Mouse (Mus musculus): Measurements from ENCODE around the gene Glis2. TPM values are rescaled to one million over a fixed set of nuclear protein-coding genes. Genes with fewer than 3 reads are reported as not detected.

Gene Glis2
- total and polyA plus RNA-seq, 3 experiments = 0.59 to 3.3 (median 2.5) TPM

GRCm38 (mm10) chr16:4624481-4625110 is 30.1 kb downstream of the Glis2 start, which contains the start of gene Pam16:
TSS of gene Pam16 (minus strand) at chr16:4624988.
- Histone ChIP-seq H3K79me2 (replicated peaks; ENCODE audit: control insufficient read depth, extremely low read depth, insufficient read depth, poor library complexity, severe bottlenecking) (peaks cover 31% of the 10 kb centered on the region), H3K27me3 (replicated peaks) (no peaks in the 10 kb centered on the region), H3K36me3 (replicated peaks in 1 of 2; ENCODE audit: control insufficient read depth in 1 of 2, insufficient read depth in 1 of 2, low read length in 1 of 2) (peaks cover 30 to 71% of the 10 kb centered on the region in 2 experiments), H3K4me3 (replicated peaks in 1 of 3; ENCODE audit: low read depth in 2 of 3, low read length in 2 of 3, poor library complexity in 1 of 3) (peak within 1 kb of the TSS; percentile 73 to 98 (median 95)), H3K27ac (ENCODE audit: insufficient read depth, low read depth) (peak within 1 kb of the TSS; percentile 26; the same call in 1 of the 2 replicates), H3K4me1 (ENCODE audit: control insufficient read depth in 1 of 2, insufficient read depth in 2 of 2) (peaks cover 13 to 51% of the 10 kb centered on the region in 2 experiments), H3K9ac (ENCODE audit: insufficient read depth, low read depth) (peak within 1 kb of the TSS; percentile 81), H3K4me2 (ENCODE audit: insufficient read depth, low read depth, poor library complexity, severe bottlenecking) (peak within 1 kb of the TSS; percentile 75), H3K9me3 (replicated peaks; ENCODE audit: low read length) (no peaks in the 10 kb centered on the region)
- no peak for TF ChIP-seq PAX5 (IDR thresholded peaks at IDR 0.05; ENCODE audit: low read length)
- no peak for TF ChIP-seq MEF2A (IDR thresholded peaks at IDR 0.05; ENCODE audit: borderline replicate concordance, low read depth, low read length)
- peak; percentile 75; the same call in 1 of the 2 replicates for TF ChIP-seq MAX (IDR thresholded peaks at IDR 0.05; ENCODE audit: low read length)
- TF ChIP-seq NELFE (IDR thresholded peaks at IDR 0.05; ENCODE audit: low read depth, low read length) = peak; percentile 94
- peak; percentile 66; the same call in 1 of the 2 replicates for TF ChIP-seq MXI1 (IDR thresholded peaks at IDR 0.05; ENCODE audit: low read depth, low read length)
- no peak for TF ChIP-seq EP300 (IDR thresholded peaks at IDR 0.05; ENCODE audit: low read length)
- 0 out of 2 replicates have a peak, but pooled peaks have one; percentile 67 for TF ChIP-seq KAT2A (IDR thresholded peaks at IDR 0.05; ENCODE audit: insufficient replicate concordance, low read length)
- no peak for TF ChIP-seq SMC3 (IDR thresholded peaks at IDR 0.05; ENCODE audit: low read depth, low read length)
- TF ChIP-seq NRF1 (IDR thresholded peaks at IDR 0.05; ENCODE audit: low read depth, low read length) = peak; percentile 90
- 0 out of 2 replicates have a peak, but pooled peaks have one; percentile 22 for TF ChIP-seq RCOR1 (conservative IDR thresholded peaks at IDR 0.05; ENCODE audit: low read depth, low read length)
- peak; percentile 66; the same call in 1 of the 2 replicates for TF ChIP-seq MYC (IDR thresholded peaks at IDR 0.05; ENCODE audit: low read depth, low read length)
- peak; percentile 97 for TF ChIP-seq POLR2AphosphoS2 (IDR thresholded peaks at IDR 0.05; ENCODE audit: low read depth, low read length)
- peak; percentile 92 for TF ChIP-seq POLR2A (IDR thresholded peaks at IDR 0.05; ENCODE audit: low read depth, low read length)
- TF ChIP-seq BHLHE40 (IDR thresholded peaks at IDR 0.05; ENCODE audit: low read depth, low read length) = peak; percentile 61
- TF ChIP-seq GABPA (IDR thresholded peaks at IDR 0.05; ENCODE audit: insufficient replicate concordance, low read depth, low read length) = no peak
- TF ChIP-seq UBTF (IDR thresholded peaks at IDR 0.05; ENCODE audit: low read depth, low read length) = peak; percentile 96
- peak; percentile 95 for TF ChIP-seq ZMIZ1 (IDR thresholded peaks at IDR 0.05; ENCODE audit: low read depth, low read length)
- TF ChIP-seq TBP (conservative IDR thresholded peaks at IDR 0.05; ENCODE audit: low read depth, low read length) = 0 out of 2 replicates have a peak, but pooled peaks have one; percentile 47
- TF ChIP-seq ZNF384 (IDR thresholded peaks at IDR 0.05; ENCODE audit: low read depth, low read length) = no peak
- peak; percentile 71 for TF ChIP-seq ELF1 (IDR thresholded peaks at IDR 0.05; ENCODE audit: low read depth, low read length)
- TF ChIP-seq RAD21 (IDR thresholded peaks at IDR 0.05; ENCODE audit: low read depth, low read length) = no peak
- TF ChIP-seq IRF4 (IDR thresholded peaks at IDR 0.05; ENCODE audit: low read depth, low read length) = peak; percentile 59; the same call in 1 of the 2 replicates
- no peak for TF ChIP-seq ZC3H11A (IDR thresholded peaks at IDR 0.05; ENCODE audit: low read depth, low read length)
- TF ChIP-seq HCFC1 (IDR thresholded peaks at IDR 0.05; ENCODE audit: low read depth, low read length) = peak; percentile 80
- peak; percentile 97 for TF ChIP-seq CHD2 (IDR thresholded peaks at IDR 0.05; ENCODE audit: low read length)
- peak; percentile 76 for TF ChIP-seq TCF12 (IDR thresholded peaks at IDR 0.05; ENCODE audit: low read depth, low read length)
- no peak for TF ChIP-seq JUN (IDR thresholded peaks at IDR 0.05; ENCODE audit: insufficient read depth, low read depth, low read length)
- no peak for TF ChIP-seq ETS1 (conservative IDR thresholded peaks at IDR 0.05; ENCODE audit: low read depth, low read length)
- DNase-seq (ENCODE audit: extremely low read depth) = peak; percentile 96
- in situ Hi-C loops (cut with MboI; ENCODE audit: low pct_ligation_motif_present, low pct_unique_long_range_greater_than_20kb, low sequenced_read_pairs) (loop anchor here (25.0 kb wide), 1 partner anchor 513 kb away; the partner anchor contains the start of genes Ppl and Sec14l5), dilution Hi-C loops (cut with MboI; ENCODE audit: extremely low pct_ligation_motif_present, extremely low pct_unique_long_range_greater_than_20kb, low sequenced_read_pairs) (no loop called here)

Data from CH12.LX (cell line).